Mouse (Mus musculus): ENCODE measurements at regions not wholly inside any gene's neighbourhood (a gene's known extent, or its start where the extent isn't known, plus 50 kb on each side); places are given as distances from the start of the nearest gene placed in this dataset.

DNA sequence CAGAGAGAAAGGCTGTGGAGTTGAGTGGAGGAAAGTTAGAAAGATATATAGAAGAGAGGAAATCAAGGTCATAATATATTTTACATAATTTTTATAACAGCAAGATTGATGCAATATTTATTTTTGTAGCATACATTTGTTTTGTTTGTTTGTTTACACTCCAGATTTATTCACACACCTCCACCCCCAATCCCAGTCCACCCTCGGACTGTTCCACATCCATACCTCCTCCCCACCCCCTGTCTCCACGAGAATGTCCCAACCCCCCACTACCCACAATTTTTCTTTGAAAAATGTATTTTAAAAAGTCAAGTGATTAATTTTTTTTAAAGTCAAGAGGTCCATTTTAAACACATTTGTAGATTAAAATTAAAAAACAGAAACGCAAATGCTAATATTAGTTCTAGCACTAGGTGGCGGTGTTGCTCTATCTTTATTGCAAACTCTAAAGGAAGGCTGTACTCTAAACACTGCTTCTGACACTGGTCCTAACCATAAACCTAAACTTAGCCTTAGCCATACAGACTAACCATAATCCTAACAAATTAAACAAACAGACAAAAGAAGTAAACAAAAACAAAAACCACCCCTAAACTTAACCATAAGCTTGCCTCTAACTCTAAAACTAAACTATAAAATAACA, 67.8 kb downstream of the Olfr1505 start:
- H3K4me1 ChIP-seq (ENCODE audit: control insufficient read depth, insufficient read depth, insufficient read length), result no peaks in the 10 kb centered on the region
- H3K27me3 ChIP-seq (ENCODE audit: control insufficient read depth, insufficient read depth, low read length), result no peaks in the 10 kb centered on the region
- WGBS, result 21% methylated on average over 4 of the region's 4 CpGs
- TF ChIP-seq CTCF (IDR thresholded peaks at IDR 0.05; ENCODE audit: extremely low read depth, insufficient read depth, insufficient read length, insufficient replicate concordance) (no peak), POLR2A (IDR thresholded peaks at IDR 0.05; ENCODE audit: low read depth, low read length) (no peak)
- DNase-seq (ENCODE audit: low read depth in 1 of 2, low spot score in 2 of 2), result peak in 1 of 2 experiments; percentile 9
- H3K4me3 ChIP-seq (ENCODE audit: extremely low read depth, insufficient read depth, insufficient read length), result no peak overlapping the region
- no peaks in the 10 kb centered on the region for H3K36me3 ChIP-seq (ENCODE audit: control insufficient read depth, insufficient read depth, low read length)
- no peak overlapping the region for H3K27ac ChIP-seq (ENCODE audit: insufficient read depth, low read length)

DNA sequence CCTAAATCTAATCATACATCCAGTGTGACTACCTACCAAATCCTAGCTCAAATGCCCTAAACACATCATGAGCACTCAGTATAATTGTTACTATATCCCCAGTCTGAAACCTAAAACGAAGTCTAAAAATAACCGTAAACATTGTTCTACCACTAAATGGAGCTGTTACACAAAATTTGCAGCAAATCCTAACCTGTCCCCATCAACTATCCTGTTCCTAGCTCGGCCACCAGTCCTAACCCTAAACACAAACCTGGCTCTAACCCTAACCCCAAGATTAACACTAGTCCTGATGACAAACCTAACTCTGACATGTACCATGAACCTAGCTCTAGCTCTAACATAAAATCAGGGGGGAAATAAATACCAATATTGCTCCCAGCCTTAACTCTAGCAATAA, 69.5 kb downstream of the Olfr1505 start:
- no peak for DNase-seq (ENCODE audit: low read depth in 1 of 2, low spot score in 2 of 2)
- H3K4me3 ChIP-seq (ENCODE audit: extremely low read depth, insufficient read depth, insufficient read length), result no peak overlapping the region
- no peaks in the 10 kb centered on the region for H3K4me1 ChIP-seq (ENCODE audit: control insufficient read depth, insufficient read depth, insufficient read length)
- 80% methylated on average over 3 of the region's 3 CpGs for WGBS
- no peaks in the 10 kb centered on the region for H3K36me3 ChIP-seq (ENCODE audit: control insufficient read depth, insufficient read depth, low read length)
- no peaks in the 10 kb centered on the region for H3K27me3 ChIP-seq (ENCODE audit: control insufficient read depth, insufficient read depth, low read length)
- TF ChIP-seq CTCF (IDR thresholded peaks at IDR 0.05; ENCODE audit: extremely low read depth, insufficient read depth, insufficient read length, insufficient replicate concordance), result no peak
- no peak for TF ChIP-seq POLR2A (IDR thresholded peaks at IDR 0.05; ENCODE audit: low read depth, low read length)
- no peak overlapping the region for H3K27ac ChIP-seq (ENCODE audit: insufficient read depth, low read length)

Measured in spleen, adult 2 months (tissue).